18 mouse cellular contexts compared by ENCODE assay signal in genomic region chr11:59734335-59734734, GRCm38 (mm10).
"Had no signal": no experiment of that assay in that cellular context is flagged by ENCODE, and none has a peak within 500 bp of the region (broad histone marks: within the 10 kb centered on the region; RNA-seq: fewer than 3 reads in every experiment).

No protein-coding gene starts in this region.

- H3K4me2 ChIP-seq: kidney, embryonic 15.5 days; limb, embryonic 13.5 days; liver, embryonic 13.5 days; midbrain, embryonic 11.5 days had no signal

- H3K4me3 ChIP-seq: kidney, embryonic 15.5 days; limb, embryonic 10.5 days; limb, embryonic 13.5 days; liver, embryonic 13.5 days had no signal

- H3K27ac ChIP-seq: kidney, embryonic 15.5 days; limb, embryonic 10.5 days; limb, embryonic 13.5 days; liver, embryonic 13.5 days had no signal

- DNase-seq: kidney, adult 11 months; kidney, adult 8-10 months; kidney, postnatal 10 days; kidney, postnatal 36 days; liver; liver, embryonic 13.5 days; midbrain, embryonic 14.5 days; right cerebral cortex, adult 18-20 months; right cerebral cortex, postnatal 14 days; right cerebral cortex, postnatal 4 days; thymus, adult 2 months; thymus, postnatal 14 days; thymus, postnatal 4 days had no signal

- H3K9ac ChIP-seq: kidney, embryonic 15.5 days; limb, embryonic 13.5 days; liver, embryonic 13.5 days had no signal

- H3K4me1 ChIP-seq: limb, embryonic 10.5 days; limb, embryonic 13.5 days had no signal

- H3K9me3 ChIP-seq: kidney, embryonic 15.5 days; limb, embryonic 10.5 days; limb, embryonic 13.5 days; liver, embryonic 13.5 days had no signal

- ATAC-seq: inflammation-experienced regulatory T-cells, adult 6 months had no signal

- H3K27me3 ChIP-seq: kidney, embryonic 15.5 days; limb, embryonic 13.5 days; liver, embryonic 13.5 days had no signal
